Mouse (Mus musculus) gastrocnemius, adult 8-10 months (tissue): ENCODE data around the gene Cd40. TPM values are rescaled to one million over a fixed set of nuclear protein-coding genes. Genes with fewer than 3 reads are reported as not detected.

Experiments used
- DNase-seq, 2 experiments: peaks; one replicate each; pipeline ENCODE4 v3.0.0; 2022; ENCODE audit warnings: low spot score in 2 of 2
- total RNA-seq, 4 experiments: library from RNA; stranded (reverse); gene quantifications; 2 replicates each; pipeline ENCODE4 v1.2.4; 2022

The Cd40 gene
- total RNA-seq, 4 experiments from 2014 or later = 0.27 to 0.83 (median 0.55) TPM

- no peak for DNase-seq
Measured at GRCm38 (mm10) chr2:165056377-165057085, 1.1 kb downstream of the Cd40 start.

- DNase-seq = no peak
Measured at GRCm38 (mm10) chr2:165059961-165060360, 4.5 kb downstream of the Cd40 start.

- DNase-seq = no peak
Measured at GRCm38 (mm10) chr2:165061638-165062433, 6.4 kb downstream of the Cd40 start.

- no peak for DNase-seq
Measured at GRCm38 (mm10) chr2:165064489-165064888, 9.1 kb downstream of the Cd40 start.

DNA sequence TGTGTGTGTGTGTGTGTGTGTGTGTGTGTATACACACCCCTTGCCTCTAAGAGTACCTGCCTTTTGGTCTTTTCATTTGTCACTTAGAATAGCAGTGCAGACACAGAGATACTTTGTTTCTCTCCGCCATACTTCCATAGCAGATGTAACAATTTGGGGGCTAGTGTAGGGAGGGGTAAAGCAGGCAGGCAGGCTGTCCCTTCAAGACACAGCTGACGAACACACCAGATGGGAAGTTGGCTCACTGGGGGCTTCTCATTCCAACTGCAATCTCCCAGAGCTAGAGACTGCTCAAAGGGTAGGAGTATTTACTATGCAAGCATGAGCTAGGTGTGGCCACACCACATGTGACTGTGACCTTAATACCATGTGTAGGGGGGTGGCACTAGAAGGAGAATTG lies 13.4 kb downstream of the Cd40 start:
- no peak for DNase-seq

GRCm38 (mm10) chr2:165070096-165070816 lies 14.8 kb downstream of the Cd40 start:
- DNase-seq = peak; percentile 21 to 29

DNA sequence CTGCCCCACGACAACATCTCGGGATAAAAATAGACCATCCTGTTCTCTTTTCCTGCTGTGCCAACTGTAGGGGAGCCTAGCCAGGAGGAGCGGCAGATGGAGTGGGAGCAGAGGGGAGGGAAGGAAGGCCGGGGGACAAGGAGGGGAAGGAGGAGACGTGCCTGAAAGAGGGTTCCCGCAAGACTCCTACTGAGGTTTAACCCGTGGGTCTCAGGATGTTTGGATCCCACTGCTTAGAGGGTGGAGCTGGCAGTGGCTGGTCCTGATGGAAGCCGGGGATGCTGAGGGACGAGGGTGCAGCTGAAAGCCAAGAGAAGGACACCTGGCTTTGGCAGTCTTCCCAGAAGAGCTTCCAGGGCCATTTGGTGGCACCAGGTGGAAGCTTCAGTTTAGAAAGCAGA lies 18.0 kb downstream of the Cd40 start:
- no peak for DNase-seq

DNA sequence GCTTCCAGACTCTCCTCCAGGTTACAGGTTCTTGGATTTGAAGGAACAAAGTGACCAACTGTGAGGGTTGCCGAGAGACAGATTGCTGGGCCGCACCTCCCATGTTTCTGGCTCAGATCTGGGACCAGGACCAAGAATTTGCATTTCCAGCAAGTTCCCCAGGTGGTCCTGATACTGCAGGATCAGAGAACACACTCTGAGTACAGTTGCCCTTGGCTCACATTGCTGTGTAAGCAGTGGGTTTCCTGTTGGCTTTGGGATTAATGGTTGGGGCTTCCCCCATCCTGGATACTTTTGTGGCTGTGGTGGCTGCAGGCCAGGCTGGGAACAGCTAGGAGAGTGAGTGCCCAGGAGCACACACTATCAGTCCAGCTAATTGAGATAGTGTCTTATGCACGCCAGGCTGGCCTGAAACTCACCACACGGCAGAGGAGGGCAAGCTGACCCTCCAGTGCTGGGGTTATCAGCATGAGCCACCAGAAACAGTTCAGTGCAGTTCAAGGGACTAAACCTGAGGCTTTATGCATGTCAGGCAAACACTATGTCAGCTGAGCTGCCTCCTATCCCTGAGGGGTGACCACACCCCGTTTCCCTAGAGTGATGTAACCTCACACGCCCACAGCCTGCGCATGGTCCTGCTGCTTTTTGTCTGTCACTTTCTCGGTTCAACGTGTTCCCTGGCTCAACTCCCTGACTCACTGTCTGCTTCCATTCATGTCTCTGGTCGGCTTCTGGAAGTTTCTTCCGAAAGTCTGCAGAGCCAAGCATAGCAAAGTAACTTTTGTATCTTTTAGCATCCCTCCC lies 18.9 kb downstream of the Cd40 start:
- no peak for DNase-seq

DNA sequence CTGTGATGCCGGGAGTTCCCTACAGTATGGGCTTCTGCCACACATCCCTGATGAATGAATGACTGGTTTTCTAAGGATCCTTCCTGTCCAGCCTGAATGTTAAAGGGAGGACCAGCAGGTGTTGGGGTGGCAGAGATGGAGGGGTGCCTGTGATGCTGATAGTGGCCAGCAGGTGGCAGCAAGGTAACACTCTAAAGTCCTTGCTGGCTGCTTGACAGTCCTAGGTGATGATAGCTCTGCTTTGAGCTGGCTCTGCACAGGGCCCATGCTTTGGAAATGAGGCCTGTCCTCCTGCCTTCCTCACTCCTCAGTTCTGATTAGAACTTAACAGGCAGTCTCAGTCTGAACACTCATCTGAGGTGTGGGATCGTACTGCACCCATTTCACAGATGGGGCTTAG lies 19.5 kb downstream of the Cd40 start:
- peak; percentile 50 to 51 for DNase-seq

GRCm38 (mm10) chr2:165077055-165077454 lies 21.6 kb downstream of the Cd40 start:
- no peak for DNase-seq

GRCm38 (mm10) chr2:165078045-165078444 lies 22.6 kb downstream of the Cd40 start:
- DNase-seq = no peak

- no peak for DNase-seq
Measured at GRCm38 (mm10) chr2:165078605-165079004, 23.2 kb downstream of the Cd40 start.

- no peak for DNase-seq
Measured at GRCm38 (mm10) chr2:165080657-165081056, 25.2 kb downstream of the Cd40 start.

- no peak for DNase-seq
Measured at GRCm38 (mm10) chr2:165081257-165081656, 25.8 kb downstream of the Cd40 start.

- DNase-seq = no peak
Measured at GRCm38 (mm10) chr2:165086634-165087033, 31.2 kb downstream of the Cd40 start.

GRCm38 (mm10) chr2:165089470-165089869 lies 34.0 kb downstream of the Cd40 start:
- DNase-seq = no peak

GRCm38 (mm10) chr2:165090650-165091049 lies 35.2 kb downstream of the Cd40 start, which contains the start of gene 1700025C18Rik:
TSS of gene 1700025C18Rik (minus strand) at chr2:165090750.
- DNase-seq = no peak

GRCm38 (mm10) chr2:165091433-165091965 lies 36.1 kb downstream of the Cd40 start:
- no peak for DNase-seq

- DNase-seq = no peak
Measured at GRCm38 (mm10) chr2:165092393-165092792, 37.0 kb downstream of the Cd40 start.

- no peak for DNase-seq
Measured at GRCm38 (mm10) chr2:165096367-165096766, 40.9 kb downstream of the Cd40 start.

GRCm38 (mm10) chr2:165098861-165099260 lies 43.4 kb downstream of the Cd40 start:
- DNase-seq = no peak
